Mouse (Mus musculus): ENCODE data around the gene Cdc42.

The Cdc42 gene

GRCm38 (mm10) chr4:137315061-137315460 lies 42.5 kb downstream of the Cdc42 start:
- DNase-seq = no peak

GRCm38 (mm10) chr4:137314561-137314960 lies 43.0 kb downstream of the Cdc42 start:
- DNase-seq = no peak

DNA sequence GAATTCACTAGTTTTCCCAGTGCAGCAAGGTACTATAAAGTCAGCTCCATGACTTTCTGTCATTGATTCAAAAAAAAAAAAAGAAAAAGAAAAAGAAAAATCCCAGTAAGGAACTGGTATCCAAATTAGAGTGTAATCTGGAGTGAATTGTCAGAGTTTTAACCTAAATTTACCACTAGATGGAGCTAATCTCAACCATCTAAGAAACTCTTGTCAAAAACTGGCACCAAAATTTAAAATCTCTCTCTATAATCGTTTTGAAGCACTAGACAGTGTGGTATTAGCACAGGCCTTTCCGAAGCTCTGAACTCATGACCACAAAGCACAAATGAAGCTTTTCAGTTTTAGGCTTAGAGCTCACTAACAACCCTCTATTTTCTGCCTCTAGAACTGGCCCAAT lies 44.0 kb downstream of the Cdc42 start:
- DNase-seq = no peak

DNA sequence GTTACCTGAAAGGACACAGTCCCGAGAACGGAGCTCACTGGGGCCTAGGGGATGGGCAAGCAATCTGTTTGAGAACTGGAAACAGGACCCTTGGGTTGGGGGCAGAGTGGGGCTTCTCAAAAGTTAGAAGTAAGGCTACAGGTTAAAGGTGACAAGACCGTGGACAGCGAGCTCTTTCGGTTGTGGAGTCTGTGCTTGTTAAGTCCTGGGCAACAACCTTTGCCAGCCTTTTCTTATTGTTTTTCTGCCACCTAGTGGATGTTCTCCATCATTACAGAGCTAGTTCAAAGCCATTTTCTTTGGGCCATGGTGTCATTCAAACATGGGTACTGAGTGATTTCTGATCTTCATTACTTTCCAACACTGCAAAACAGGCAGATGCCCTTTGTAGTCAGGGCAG lies 49.1 kb downstream of the Cdc42 start:
- DNase-seq = peak; percentile 50

GRCm38 (mm10) chr4:137306991-137307706 lies 50.4 kb downstream of the Cdc42 start:
- DNase-seq = peak; percentile 40

DNA sequence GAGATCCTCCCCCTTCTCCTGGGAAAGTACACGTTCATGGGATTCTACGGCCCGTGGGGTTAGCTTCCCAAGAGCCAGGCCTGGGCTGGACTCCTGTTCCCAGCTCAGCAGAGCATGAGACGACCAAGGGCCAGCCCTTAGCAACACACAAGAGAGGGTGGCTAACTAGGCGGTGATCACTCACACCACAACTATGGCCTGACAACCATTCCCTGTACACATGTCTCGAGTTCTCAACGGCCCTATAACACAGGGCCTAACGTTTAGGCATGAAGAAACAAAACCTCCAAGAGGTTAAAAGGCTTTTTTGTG lies 51.0 kb downstream of the Cdc42 start:
- no peak for DNase-seq

GRCm38 (mm10) chr4:137305831-137306576 lies 51.5 kb downstream of the Cdc42 start:
- DNase-seq = peak; percentile 53

DNA sequence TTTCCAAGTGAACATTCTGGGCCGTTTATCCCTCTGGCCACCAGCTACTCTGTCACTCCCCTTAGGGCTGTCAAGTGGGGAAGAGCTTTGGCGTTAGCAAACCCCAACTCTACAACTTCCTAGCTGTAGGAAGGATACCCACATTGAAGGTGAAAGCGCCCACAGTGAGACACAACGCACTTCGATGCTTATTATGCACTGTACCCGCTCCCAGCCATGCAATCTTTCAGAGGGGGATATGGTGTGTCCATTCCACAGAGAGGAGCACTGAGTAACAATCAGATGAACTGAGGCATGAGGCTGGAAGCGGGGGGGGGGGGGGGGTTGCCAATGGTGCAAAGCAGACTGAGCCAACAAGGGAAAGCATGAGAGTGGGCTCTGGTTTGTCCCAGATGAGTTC lies 52.5 kb downstream of the Cdc42 start:
- no peak for DNase-seq

DNA sequence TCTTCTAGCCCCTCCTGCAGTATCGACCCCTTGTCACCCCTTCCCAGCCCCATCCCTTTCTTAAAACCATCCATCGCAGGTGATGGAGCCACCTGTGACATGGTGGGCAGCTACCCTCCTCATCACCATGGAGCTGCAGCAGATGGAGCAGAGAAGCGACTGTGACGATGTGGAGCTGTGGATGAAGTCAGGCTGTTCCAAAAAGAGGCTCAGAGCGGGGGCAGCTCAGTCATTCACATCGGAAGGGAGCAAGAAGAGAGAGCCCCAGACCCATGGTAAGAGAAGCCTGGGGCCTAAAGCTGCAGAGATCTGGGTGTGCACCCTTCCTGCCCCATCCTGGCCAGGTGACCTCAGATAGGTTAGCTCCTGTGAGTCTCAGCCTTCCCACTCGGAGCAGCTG lies 53.4 kb downstream of the Cdc42 start:
- DNase-seq = no peak

DNA sequence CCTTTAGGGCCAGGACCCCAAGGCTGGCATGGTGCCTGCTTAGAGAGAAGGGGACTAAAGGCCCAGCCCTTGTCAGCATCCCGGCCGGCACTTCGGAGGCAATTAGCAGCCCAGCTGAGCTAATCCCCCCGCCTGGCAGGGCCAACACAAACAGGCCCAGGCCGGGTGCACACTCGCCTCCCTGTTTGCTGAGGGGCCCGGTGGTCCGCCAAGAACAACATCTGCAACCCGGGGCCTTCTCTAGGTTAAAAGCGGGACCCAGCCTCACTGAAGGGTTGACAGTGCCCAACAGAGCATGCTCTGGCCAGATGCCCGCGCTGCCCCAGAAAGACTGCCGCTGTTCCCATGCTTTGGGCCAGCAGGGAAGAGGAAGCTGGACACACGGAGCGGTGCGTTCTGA lies 55.9 kb downstream of the Cdc42 start:
- DNase-seq = peak; percentile 30

DNA sequence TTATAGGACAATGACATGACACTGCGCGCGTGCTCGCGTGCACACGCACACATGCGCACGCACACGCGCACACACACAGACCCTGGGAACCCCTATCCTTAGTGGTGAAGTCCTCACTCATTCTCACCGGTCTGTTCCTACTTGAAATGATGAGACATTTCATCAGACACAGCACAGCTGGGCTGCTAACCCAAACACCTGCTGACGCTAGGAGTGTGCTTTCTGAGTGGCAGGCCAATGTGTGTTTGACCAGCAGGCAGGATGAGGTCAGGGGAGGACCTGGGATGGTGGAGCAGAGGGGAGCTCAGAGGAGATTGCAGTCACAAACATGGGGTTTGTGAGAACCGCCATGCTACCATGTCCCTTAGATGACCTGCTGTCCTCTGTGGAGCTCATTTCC lies 57.3 kb downstream of the Cdc42 start:
- DNase-seq = no peak

DNA sequence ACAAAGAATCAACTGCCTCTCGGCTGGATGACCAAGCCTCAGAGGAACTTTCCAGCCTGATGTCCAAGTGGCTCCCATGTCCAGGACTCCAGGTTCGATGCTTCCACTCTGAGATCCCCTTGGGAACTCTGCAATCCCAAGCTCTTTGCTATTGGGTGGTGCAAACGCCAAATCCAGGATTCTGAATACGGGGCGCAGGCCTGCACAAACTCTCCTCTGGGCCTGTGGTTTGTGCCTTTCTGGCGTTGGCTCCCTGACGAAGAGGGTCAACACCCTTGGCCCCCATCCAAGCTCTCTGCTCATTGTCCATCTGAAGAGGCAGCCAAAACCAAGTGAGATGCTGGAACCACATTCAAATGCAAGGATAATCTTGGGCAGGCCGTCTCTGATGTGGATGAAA lies 59.1 kb downstream of the Cdc42 start:
- DNase-seq = peak; percentile 36

GRCm38 (mm10) chr4:137297611-137298010 lies 59.9 kb downstream of the Cdc42 start:
- DNase-seq = no peak

- no peak for DNase-seq
These were observed 62.6 kb downstream of the Cdc42 start for GRCm38 (mm10) chr4:137294951-137295350.

DNA sequence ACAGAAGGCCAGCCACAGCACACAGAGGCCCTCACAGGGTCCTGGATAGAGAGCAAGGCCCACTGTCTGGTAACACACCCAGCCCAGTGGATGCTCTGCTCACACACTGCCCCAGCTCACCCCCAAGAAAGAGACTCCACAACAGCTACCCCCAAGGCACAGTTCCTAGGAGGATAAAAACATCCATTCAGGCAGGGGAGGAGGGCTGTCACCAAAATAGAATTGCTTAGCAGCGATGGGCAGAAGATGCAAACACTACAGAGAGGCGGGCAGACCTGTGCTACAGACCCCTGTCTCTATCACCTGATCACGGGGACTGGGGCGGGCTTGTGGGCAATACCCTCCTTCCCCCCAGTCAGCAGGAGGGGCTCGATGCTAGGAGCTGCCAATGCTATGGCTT lies 63.0 kb downstream of the Cdc42 start:
- DNase-seq = no peak

- no peak for DNase-seq
These were observed 63.5 kb downstream of the Cdc42 start for GRCm38 (mm10) chr4:137294032-137294431.

DNA sequence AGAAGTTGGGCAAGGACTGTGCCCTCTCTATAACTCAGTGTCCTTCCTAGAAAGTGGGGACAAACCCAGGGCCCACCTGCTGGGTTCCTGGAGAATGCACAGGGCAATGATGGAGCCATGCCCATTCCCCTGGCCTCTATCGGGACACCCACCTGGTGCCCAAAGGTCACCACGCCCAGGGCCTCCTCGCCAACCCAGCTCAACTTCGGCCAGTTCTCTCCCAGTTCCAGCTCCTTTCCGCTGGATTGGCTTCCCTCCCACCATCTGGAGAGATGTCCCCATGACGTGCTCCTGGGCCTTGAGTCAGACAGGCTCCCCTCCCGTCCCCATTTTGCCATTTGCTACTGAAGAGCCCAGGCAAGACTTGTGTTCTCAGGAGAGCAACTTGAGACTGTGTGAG lies 64.9 kb downstream of the Cdc42 start:
- DNase-seq = no peak

DNA sequence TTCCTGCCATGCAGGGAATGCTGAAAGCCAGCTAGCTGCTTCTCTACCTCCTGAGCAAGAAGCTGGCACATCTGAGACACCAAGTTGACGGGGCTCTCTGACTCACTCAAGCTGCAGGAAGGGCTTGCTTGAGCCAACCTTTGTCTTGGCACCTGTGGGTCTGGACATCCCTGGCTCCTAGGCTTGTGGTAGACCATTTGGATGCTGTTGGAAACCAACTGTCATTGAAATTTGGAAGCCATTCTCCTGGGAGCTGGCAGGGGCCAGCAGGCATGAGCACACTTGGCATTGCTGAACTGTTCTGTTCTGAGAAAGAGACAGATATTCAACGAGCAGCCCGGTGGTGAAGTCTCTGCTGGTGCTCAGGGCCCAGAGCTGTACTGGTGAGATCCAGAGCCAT lies 67.3 kb downstream of the Cdc42 start:
- DNase-seq = no peak

DNA sequence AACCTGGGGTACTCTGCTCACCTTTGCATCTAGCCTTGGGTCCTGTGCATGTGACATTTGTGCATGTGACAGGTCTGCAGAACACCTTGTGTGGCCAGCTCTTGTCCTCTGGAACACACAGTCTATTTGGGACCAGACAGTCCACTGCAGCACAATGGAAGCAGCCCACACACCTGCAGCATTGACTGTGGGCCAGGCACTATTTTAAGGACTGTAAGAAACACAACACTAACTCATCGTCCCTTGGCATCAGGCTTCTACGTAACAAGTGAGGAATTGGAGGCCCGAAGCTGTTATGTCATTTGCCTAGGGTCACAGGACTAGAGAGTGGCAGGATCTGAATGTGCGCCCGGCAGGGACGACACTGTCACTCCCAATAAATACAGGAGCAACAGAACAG lies 67.8 kb downstream of the Cdc42 start:
- no peak for DNase-seq

DNA sequence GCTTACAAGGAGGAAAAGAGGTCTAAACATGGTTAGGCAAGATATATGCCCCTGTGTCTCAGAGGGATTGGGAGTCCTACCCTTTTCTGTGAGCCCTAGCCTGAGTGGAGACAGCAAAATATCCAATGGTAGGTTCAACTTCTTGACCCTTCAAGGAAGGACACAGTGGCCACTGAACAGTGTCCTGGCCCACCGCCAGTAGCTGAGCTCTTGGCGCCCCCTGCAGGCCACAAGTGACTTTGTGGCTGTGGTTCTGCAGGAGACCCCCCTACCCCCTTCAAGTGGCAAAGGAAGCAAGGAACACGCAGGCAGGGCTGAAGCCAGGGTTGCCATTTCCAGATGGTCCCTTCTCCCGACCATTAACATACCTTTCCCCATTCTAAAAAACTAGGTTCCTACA lies 69.7 kb downstream of the Cdc42 start:
- DNase-seq = peak; percentile 78

DNA sequence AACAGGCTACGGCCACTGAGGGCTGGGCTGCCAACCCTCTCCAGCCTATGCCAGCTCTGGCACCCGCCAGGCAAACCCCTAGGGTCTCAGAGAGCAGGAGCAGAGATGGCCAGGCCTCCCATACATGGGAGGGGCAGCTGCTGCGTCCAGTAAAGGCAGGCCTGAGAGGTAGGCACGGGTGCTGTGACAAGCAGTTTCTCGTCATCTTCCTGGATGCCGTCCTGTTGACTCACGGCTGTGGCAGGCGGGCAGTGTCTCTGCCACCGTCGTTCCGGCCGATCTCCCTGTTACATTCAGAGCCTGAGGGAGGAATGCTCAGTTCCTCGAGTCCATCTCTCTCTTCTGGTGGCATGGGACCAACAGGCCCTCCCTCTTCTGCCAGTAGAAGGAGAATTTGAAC lies 70.3 kb downstream of the Cdc42 start:
- no peak for DNase-seq

- no peak for DNase-seq
These were observed 70.9 kb downstream of the Cdc42 start for GRCm38 (mm10) chr4:137286662-137286953.

DNA sequence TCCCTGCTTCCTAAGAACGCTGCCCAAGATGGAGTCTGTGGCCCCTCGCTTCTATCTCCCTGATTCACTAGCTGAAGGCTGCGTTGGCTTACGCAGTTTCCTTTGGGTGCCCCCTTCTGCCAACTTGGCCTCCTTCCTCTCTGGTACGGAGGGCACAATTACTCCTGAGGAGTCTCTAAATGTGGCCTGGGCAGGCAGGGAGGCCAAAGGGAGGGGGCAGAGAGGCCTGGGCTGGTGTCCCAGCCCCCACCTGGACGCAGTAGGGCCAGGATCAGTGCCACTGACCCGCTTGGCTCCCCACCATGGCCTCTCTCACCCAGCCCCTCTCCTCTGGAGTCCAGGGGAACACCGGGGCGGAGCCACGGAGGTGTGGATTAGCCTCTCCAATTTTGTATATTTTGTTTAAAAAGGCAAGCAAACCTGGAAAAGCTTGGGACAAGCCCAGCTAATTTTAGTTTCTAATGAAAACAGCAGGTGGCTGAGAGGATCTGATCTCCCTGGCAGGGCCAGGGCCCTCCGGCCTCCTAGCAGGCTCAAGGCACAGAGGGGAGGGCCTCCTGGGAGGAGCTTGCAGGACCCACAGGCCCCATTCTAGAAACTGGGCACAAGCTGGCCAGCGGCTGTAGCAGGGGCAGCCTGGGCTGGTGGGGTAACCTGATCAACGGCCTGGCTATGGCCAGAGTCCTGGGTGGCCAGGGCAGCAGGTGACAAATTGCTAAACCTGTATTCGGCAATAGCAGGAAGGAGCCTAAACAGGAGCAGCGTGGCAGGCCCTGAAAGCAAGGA lies 71.5 kb downstream of the Cdc42 start:
- DNase-seq = no peak

- no peak for DNase-seq
These were observed 74.2 kb downstream of the Cdc42 start for GRCm38 (mm10) chr4:137283407-137283732.

Measured in kidney, postnatal 14 days (tissue).